Mouse (Mus musculus): ENCODE results near the gene Homer2.

The Homer2 gene

DNA sequence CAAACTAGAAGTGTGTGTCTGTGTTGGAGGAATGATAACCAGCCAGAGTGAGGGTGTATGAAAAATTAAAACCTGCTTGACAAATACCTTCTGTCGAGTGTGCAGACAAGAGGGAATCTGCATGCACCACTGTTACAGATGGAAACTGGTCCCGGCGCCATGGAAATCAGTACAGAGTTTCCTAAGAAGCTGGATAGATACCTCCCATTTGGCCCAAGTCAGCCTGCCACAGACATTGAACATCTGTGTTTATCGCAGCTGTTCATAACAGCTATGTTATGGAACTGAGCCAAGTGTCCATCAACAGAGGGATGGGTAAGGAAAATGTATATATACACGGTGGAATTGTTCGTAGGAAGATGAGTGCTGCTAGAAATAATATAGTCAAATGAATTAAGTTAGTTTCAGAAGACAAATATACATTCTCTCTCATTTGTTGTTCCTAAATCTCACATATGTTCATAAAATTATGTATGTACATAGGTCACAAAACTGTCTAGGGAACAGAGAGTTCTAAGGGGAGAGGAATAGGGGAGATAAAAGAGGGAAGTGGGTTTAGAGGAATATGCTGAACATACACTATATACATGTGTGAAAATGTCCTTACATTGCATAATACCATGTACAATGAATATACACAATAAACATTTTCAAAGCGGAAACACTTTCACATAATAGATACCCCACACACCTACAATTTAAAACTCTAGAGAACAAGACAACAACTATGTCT is 149.9 kb downstream of the Homer2 start:
- DNase-seq: no peak

- DNase-seq: no peak
These were observed 150.5 kb downstream of the Homer2 start for GRCm38 (mm10) chr7:81556839-81557238.

- no peak for DNase-seq
These were observed 153.0 kb downstream of the Homer2 start for GRCm38 (mm10) chr7:81554369-81554768.

DNA sequence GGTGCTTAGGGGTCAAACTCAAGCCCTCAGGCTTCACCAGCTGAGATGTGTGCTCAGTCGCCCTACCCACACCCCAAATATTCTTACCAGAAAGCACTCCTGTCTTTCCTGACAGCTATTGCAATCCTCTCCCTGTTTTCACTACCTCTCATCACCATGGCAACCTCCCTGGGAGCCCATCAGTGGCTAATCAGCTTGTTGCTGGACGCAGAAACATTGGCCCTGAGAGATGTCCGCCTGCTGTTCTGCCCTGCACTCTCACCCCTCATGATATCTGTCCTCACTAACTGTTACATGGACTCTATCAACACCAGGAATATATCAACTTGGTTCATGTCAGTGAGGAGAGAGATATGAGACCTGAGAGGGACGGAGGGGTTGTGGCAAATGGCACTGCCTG is 153.7 kb downstream of the Homer2 start:
- no peak for DNase-seq
